20 mouse cellular contexts compared by ENCODE assay signal in the genomic region with DNA sequence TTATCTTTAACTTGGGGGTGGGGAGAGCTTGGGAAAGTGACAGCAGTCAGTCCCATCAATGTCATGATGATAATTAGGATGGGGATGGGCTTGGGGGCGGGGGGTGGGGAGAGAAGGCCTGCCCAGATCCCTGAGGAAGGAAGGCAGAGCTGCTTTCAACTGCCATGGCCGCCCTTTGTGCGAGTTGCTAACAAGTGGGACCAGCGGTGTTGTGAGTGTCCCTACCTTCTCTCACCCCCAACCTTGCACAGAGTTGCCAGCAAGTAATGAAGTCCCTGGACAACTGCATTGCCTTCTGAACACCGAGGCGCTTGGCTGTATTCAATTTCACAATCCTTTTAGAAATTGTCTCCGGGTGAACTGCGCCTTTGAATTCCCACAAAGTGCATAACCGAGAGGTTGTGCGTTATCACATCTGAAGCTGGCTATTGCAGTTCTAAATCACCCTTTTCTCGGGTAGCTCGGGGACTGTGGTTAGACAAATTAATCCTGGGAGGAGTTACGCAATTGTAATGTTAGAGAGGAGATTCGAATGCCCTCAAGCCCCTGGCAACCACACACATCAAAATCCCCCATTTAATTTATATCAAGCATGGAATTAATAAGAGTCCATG.
A peak's percentile ranks its signal among the peaks of the same experiment; 100 is the strongest.
DNase-seq lines count a peak whose midpoint lies in the region; ATAC-seq lines count a peak whose summit lies in the region.
"Had no signal": no experiment of that assay in that cellular context is flagged by ENCODE, and none has a peak within 500 bp of the region (broad histone marks: within the 10 kb centered on the region; RNA-seq: fewer than 3 reads in every experiment).

No protein-coding gene starts in this region.

- no peak overlapping the region for H3K27ac ChIP-seq in liver, embryonic 11.5 days (ENCODE audit: low read depth, low read length)
- H3K27ac ChIP-seq in forebrain, embryonic 15.5 days (replicated peaks) = peak overlapping the region; percentile 76
- no peak overlapping the region for H3K27ac ChIP-seq in limb, embryonic 11.5 days (replicated peaks; ENCODE audit: low read depth, low read length)
- 0 out of 2 replicates have a peak overlapping the region, but pooled peaks have one; percentile 30 for H3K27ac ChIP-seq in neural tube, embryonic 15.5 days (replicated peaks)
- H3K27ac ChIP-seq: liver, embryonic 13.5 days; stomach, postnatal 0 days had no signal

- no peaks in the 10 kb centered on the region for H3K36me3 ChIP-seq in liver, embryonic 11.5 days (ENCODE audit: control insufficient read depth, insufficient read depth, low read length)
- no peaks in the 10 kb centered on the region for H3K36me3 ChIP-seq in forebrain, embryonic 15.5 days
- H3K36me3 ChIP-seq in limb, embryonic 11.5 days (ENCODE audit: control insufficient read depth, insufficient read depth, low read length) = no peaks in the 10 kb centered on the region
- no peaks in the 10 kb centered on the region for H3K36me3 ChIP-seq in neural tube, embryonic 15.5 days
- H3K36me3 ChIP-seq: liver, embryonic 13.5 days had no signal

- H3K4me2 ChIP-seq in liver, embryonic 11.5 days = no peak overlapping the region
- H3K4me2 ChIP-seq in forebrain, embryonic 15.5 days (replicated peaks) = no peak overlapping the region
- no peak overlapping the region for H3K4me2 ChIP-seq in limb, embryonic 11.5 days (ENCODE audit: low read depth, severe bottlenecking)
- H3K4me2 ChIP-seq in neural tube, embryonic 15.5 days = no peak overlapping the region
- H3K4me2 ChIP-seq: liver, embryonic 13.5 days had no signal

- no peak overlapping the region for H3K9ac ChIP-seq in liver, embryonic 11.5 days (ENCODE audit: low read depth, low read length)
- H3K9ac ChIP-seq in forebrain, embryonic 15.5 days (replicated peaks) = no peak overlapping the region
- no peak overlapping the region for H3K9ac ChIP-seq in limb, embryonic 11.5 days (ENCODE audit: low read length)
- no peak overlapping the region for H3K9ac ChIP-seq in neural tube, embryonic 15.5 days (replicated peaks)
- H3K9ac ChIP-seq: liver, embryonic 13.5 days had no signal

- H3K27me3 ChIP-seq in liver, embryonic 11.5 days (replicated peaks; ENCODE audit: control insufficient read depth, insufficient read depth, low read length) = no peaks in the 10 kb centered on the region
- H3K27me3 ChIP-seq in forebrain, embryonic 15.5 days = no peaks in the 10 kb centered on the region
- H3K27me3 ChIP-seq in limb, embryonic 11.5 days (ENCODE audit: control insufficient read depth, insufficient read depth, low read length) = no peaks in the 10 kb centered on the region
- no peaks in the 10 kb centered on the region for H3K27me3 ChIP-seq in neural tube, embryonic 15.5 days (replicated peaks)
- H3K27me3 ChIP-seq: liver, embryonic 13.5 days had no signal

- no peaks in the 10 kb centered on the region for H3K9me3 ChIP-seq in liver, embryonic 11.5 days (ENCODE audit: control insufficient read depth, low read length)
- H3K9me3 ChIP-seq in forebrain, embryonic 15.5 days = no peaks in the 10 kb centered on the region
- no peaks in the 10 kb centered on the region for H3K9me3 ChIP-seq in limb, embryonic 11.5 days (ENCODE audit: control insufficient read depth, low read length)
- H3K9me3 ChIP-seq in neural tube, embryonic 15.5 days (replicated peaks) = no peaks in the 10 kb centered on the region
- H3K9me3 ChIP-seq: liver, embryonic 13.5 days had no signal

- no peak for ATAC-seq in liver, embryonic 11.5 days (replicated peaks; ENCODE audit: low FRiP score)
- ATAC-seq in forebrain, embryonic 15.5 days (replicated peaks) = no peak
- ATAC-seq in limb, embryonic 11.5 days (ENCODE audit: insufficient number of reproducible peaks, low FRiP score, low TSS enrichment, low read depth) = no peak
- ATAC-seq in neural tube, embryonic 15.5 days (ENCODE audit: low FRiP score) = no peak
- ATAC-seq: CD4-positive, CD25-positive, alpha-beta regulatory T cell, adult 4 months had no signal

- 55% methylated on average over 14 of the region's 14 CpGs for WGBS in liver, embryonic 11.5 days
- WGBS in forebrain, embryonic 15.5 days = 25% methylated on average over 14 of the region's 14 CpGs
- 50% methylated on average over 14 of the region's 14 CpGs for WGBS in limb, embryonic 11.5 days
- 23% methylated on average over 14 of the region's 14 CpGs for WGBS in neural tube, embryonic 15.5 days

- peak; percentile 28 for DNase-seq in liver, embryonic 11.5 days (ENCODE audit: low spot score)
- DNase-seq in liver = no peak
- DNase-seq in limb, embryonic 11.5 days (ENCODE audit: low spot score) = peak; percentile 17
- DNase-seq in right cerebral cortex, postnatal 4 days = no peak
- no peak for DNase-seq in spleen, postnatal 14 days (ENCODE audit: low spot score in 2 of 2)
- DNase-seq in adrenal gland, adult (ENCODE audit: inconsistent age in 2 of 2, low spot score in 1 of 2) = no peak
- DNase-seq: adrenal gland, adult 8-10 months; cerebellum, adult 18-20 months; heart, adult 18-20 months; heart, postnatal 14 days; kidney, adult 8-10 months; kidney, postnatal 36 days; liver, embryonic 13.5 days; right cerebral cortex, adult 18-20 months; spleen, adult 18-20 months; thymus, postnatal 14 days had no signal

- no peak overlapping the region for H3K4me3 ChIP-seq in liver, embryonic 11.5 days (ENCODE audit: low read depth, low read length)
- no peak overlapping the region for H3K4me3 ChIP-seq in forebrain, embryonic 15.5 days
- H3K4me3 ChIP-seq in limb, embryonic 11.5 days (ENCODE audit: low read depth, low read length) = no peak overlapping the region
- H3K4me3 ChIP-seq in neural tube, embryonic 15.5 days (replicated peaks) = no peak overlapping the region
- H3K4me3 ChIP-seq: liver, embryonic 13.5 days had no signal

- H3K4me1 ChIP-seq in liver, embryonic 11.5 days (replicated peaks; ENCODE audit: control insufficient read depth, insufficient read depth, low read length) = peaks cover 4% of the 10 kb centered on the region
- H3K4me1 ChIP-seq in forebrain, embryonic 15.5 days = peaks cover 57% of the 10 kb centered on the region
- H3K4me1 ChIP-seq in limb, embryonic 11.5 days (ENCODE audit: control insufficient read depth, insufficient read depth, low read length) = 0 out of 2 replicates have a peak, but pooled peaks cover 2% of the 10 kb centered on the region
- peaks cover 32% of the 10 kb centered on the region for H3K4me1 ChIP-seq in neural tube, embryonic 15.5 days
- H3K4me1 ChIP-seq: liver, embryonic 13.5 days had no signal

Comparison
In these comparisons a context has a peak if more than half of its experiments do, and no peak if none do; other contexts are left out.
1. DNase-seq: peak in liver, embryonic 11.5 days (single experiment) and limb, embryonic 11.5 days (single experiment); none in liver (single experiment), right cerebral cortex, postnatal 4 days (single experiment), spleen, postnatal 14 days (0 of 2) and adrenal gland, adult (0 of 2).
2. H3K27ac ChIP-seq: peak in forebrain, embryonic 15.5 days (single experiment) and neural tube, embryonic 15.5 days (single experiment); none in liver, embryonic 11.5 days (single experiment) and limb, embryonic 11.5 days (single experiment).